Mouse (Mus musculus) cerebellum, postnatal 36 days (tissue): ENCODE measurements at regions not wholly inside any gene's neighbourhood (a gene's known extent, or its start where the extent isn't known, plus 50 kb on each side); places are given as distances from the start of the nearest gene placed in this dataset.
A peak's percentile ranks its signal among the peaks of the same experiment; 100 is the strongest.

ENCODE experiments used
- DNase-seq, 2 experiments: peaks; one replicate each; pipeline ENCODE4 v3.0.0; 2021 to 2022; ENCODE audit warnings: mixed read lengths in 2 of 2

DNA sequence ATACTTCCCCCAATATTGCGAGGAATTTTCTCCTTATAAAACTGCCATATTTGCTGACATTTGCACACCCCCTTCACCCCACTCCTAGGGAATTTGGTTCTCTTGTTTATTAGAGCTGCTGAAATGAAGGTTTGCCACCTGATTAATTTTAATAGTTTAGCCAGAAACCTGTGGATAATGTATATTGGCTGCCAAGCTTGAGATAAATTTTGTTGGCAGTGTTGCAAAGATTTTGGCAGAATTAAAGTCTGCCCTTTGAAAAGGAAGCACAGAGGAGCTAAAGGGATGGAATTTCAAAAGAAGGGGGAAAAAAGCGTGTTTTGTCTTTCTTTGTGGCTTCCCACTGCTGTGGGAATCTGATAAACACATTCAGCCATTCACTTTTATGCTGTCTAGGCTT is 354.6 kb upstream of the Car10 start:
- peak in 1 of 2 experiments; percentile 11 for DNase-seq

DNA sequence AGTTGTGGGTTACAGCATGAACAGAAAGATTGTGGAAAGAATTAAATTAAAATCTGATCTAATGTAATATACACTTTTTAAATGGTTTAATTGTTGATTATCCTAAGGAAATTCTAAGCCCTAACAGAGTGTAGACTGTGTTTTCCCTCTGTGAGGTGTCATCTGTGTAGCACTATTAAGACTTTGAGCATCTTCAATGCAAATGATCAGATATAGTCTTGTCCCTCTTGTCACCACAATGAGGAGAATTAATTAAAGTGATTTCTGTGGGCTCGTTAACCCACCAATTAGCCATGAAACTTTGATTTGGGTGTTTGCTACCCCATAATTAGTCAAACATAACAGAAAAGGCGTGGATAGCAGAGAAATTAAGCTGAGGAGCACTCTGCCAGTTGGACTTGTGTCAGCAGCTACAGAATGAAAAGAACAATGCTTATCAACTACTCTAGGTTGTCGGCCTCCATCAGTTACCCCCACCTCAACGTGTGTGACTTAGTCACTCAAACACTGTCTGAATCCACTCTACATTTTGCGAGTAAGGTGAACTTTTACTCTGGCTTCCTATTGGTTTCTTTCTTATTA is 339.4 kb upstream of the Car10 start:
- no peak for DNase-seq

DNA sequence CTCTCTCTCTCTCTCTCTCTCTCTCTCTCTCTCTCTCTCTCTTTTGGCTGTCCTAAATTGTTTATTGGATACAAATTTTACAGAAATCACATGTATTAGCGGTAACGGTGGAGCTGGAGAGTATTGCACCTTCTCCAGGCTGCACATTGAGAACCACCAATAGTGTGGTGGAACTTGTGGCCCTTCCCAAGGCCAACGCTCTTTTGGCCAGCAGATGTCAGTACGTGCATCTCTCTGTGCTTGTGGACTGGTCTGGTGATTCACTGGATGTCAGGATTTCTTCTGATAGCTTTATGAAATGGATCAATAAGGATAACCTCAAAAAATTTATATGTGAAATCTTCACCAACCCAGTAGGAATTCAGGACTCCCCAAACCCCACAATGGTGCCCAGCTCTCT is 327.9 kb upstream of the Car10 start:
- DNase-seq, result peak; percentile 10 to 20

DNA sequence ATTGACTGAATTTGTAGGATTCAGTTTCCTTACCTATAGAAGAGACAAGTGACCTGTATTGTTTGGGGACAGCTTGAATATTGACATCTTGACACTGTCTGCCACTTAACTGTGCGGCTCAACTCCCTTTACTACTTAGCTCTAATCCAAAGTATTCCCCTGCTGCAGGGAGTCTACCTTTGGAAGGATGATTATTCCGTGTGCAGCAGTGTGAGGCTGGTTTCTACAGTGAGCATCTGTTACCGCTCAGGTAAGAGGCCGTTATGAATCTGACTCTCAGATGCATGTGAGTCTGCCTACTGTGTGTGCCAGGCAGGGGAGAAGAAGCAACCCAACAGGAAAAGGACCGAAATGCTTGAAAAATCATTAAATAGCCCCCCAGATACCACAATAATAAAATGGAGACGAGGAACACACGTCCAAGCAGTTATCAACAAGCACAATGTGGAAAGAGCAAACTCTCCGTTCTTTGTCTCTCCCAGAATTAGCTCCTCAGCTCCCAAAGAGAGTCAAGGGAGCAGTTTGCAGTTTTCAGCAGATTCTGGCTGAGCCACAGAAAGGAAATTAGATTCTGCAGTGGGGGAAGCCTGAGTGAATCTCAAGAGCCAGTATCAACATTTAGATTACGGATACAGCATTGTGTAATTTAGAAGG is 324.8 kb upstream of the Car10 start:
- DNase-seq, result no peak

DNA sequence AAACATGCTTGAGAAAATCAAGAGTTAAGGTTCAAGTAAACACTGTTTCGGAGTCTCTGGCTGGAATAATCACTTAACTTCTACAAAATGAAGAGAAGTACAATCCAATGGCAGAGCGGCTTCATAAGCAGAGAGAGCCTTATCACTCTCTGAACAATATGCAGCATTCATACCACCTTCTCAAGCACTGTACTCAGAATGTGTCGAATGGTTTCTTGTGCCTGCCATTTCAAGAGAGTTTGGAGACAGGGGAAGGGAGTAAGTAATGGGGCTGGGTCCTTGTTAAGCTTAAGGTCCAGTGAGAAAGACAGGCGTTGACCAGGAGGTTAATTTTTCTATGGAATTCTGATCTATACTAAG is 324.3 kb upstream of the Car10 start:
- no peak for DNase-seq

DNA sequence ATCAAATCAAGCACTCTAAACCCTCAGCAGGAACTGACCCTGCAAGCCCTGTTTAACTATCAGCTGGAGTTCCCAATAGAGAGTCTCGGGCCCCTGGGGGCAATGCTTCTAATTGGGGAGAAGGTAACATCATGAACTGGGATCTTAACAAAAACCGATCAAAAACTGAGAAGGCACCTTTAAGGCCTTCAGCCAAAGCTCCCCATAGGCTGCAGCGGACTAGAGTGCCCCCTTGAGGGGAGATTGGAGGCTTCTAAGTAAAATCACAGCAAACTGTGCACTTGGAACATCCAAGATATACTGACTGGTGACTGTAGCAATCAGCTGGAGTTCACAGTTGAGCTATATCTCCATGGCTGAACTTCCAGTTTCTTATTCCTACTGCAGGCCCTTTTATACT is 323.0 kb upstream of the Car10 start:
- DNase-seq, result no peak

DNA sequence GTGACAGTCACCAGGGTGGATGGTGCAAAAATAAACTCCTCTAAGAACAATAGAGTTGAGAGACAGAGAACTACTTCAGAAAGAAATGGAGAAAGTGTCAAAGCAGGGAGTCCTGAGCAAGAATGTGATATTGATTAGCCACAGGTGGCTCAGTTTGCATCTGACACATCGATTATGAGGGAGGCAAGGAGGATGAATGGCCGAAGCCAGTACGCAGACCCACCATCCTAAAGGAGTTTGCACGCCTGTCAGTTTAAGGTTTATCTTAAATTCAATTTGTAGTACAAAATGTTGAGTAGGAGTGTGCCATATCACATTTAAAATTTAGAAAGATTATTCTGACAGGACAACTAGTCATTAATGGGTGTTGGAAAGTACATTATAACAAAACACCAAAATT is 298.6 kb upstream of the Car10 start:
- DNase-seq, result no peak
